Mouse (Mus musculus): ENCODE measurements at regions not wholly inside any gene's neighbourhood (a gene's known extent, or its start where the extent isn't known, plus 50 kb on each side); places are given as distances from the start of the nearest gene placed in this dataset.

DNA sequence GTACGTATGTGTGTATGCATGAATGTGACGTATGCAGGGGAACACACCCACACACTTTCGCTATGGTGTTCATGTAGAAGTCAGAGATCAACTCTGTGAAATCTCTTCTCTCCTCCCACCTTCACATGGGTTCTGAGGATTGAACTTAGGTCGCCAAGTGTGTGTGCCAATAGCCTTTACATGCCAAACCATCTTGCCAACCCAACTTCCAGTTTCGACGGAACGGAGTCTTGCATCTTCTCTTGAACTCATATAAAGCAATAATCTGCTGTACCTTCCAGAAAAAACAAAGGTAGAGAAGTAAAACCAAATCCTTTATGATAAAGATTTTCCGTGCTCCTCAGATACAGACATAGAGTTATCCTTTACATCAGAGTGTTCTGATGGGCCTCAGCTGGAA is 208.4 kb upstream of the Epha4 start:
- no peak overlapping the region for H3K4me3 ChIP-seq
- no peak overlapping the region for H3K4me2 ChIP-seq
- no peaks in the 10 kb centered on the region for H3K4me1 ChIP-seq (replicated peaks)
- no peaks in the 10 kb centered on the region for H3K9me3 ChIP-seq
- H3K27ac ChIP-seq (replicated peaks) = no peak overlapping the region
- no peak for ATAC-seq (ENCODE audit: low FRiP score, low read depth)
- no peak overlapping the region for H3K9ac ChIP-seq
- WGBS = 91% methylated on average over 8 of the region's 8 CpGs
- no peaks in the 10 kb centered on the region for H3K27me3 ChIP-seq
- H3K36me3 ChIP-seq = no peaks in the 10 kb centered on the region

DNA sequence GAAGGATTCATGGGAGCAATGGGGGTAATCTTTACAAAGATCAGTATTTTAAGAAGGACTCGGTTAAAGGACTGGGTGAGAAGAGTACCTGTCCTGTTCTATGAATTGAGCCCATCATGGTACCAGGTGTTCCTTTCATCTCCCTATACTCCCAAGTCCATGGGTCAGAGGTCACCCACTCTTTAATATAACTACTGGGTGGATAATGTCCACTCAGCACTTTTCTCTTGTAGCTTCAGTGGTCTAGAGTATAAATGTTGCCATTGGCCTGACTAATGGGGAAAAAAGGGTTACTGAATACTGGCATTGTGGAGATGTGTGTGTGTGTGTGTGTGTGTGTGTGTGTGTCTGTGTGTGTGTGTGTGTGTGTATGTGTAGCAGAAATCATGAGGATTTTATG is 206.0 kb upstream of the Epha4 start:
- no peak overlapping the region for H3K4me3 ChIP-seq
- 90% methylated on average over 1 of the region's 1 CpGs for WGBS
- no peaks in the 10 kb centered on the region for H3K4me1 ChIP-seq (replicated peaks)
- no peak for ATAC-seq (ENCODE audit: low FRiP score, low read depth)
- no peak overlapping the region for H3K4me2 ChIP-seq
- no peaks in the 10 kb centered on the region for H3K9me3 ChIP-seq
- no peaks in the 10 kb centered on the region for H3K27me3 ChIP-seq
- no peaks in the 10 kb centered on the region for H3K36me3 ChIP-seq
- H3K27ac ChIP-seq (replicated peaks) = no peak overlapping the region
- no peak overlapping the region for H3K9ac ChIP-seq

DNA sequence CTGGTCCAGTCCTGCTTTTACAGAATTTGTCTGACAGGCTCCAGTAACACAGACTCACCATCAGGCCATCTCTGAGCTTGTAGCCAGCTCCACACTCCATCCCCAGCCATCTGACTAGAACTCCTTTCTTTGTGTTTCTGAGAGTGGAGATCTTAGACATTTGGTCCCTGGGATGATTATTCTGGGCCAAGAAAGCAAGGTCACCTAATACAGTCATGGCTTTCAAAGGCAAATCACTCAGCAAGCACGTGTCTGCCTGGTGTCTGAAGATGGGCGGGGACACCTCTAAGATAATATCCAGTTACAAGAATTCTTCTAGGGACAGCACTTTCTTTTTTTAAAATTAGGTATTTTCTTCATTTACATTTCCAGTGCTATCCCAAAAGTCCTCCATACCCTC is 198.1 kb upstream of the Epha4 start:
- peaks cover 8% of the 10 kb centered on the region for H3K4me1 ChIP-seq (replicated peaks)
- no peaks in the 10 kb centered on the region for H3K27me3 ChIP-seq
- 74% methylated on average over 2 of the region's 2 CpGs for WGBS
- H3K4me2 ChIP-seq = no peak overlapping the region
- no peaks in the 10 kb centered on the region for H3K9me3 ChIP-seq
- H3K36me3 ChIP-seq = no peaks in the 10 kb centered on the region
- ATAC-seq (ENCODE audit: low FRiP score, low read depth) = no peak
- H3K27ac ChIP-seq (replicated peaks) = no peak overlapping the region
- no peak overlapping the region for H3K4me3 ChIP-seq
- H3K9ac ChIP-seq = no peak overlapping the region

DNA sequence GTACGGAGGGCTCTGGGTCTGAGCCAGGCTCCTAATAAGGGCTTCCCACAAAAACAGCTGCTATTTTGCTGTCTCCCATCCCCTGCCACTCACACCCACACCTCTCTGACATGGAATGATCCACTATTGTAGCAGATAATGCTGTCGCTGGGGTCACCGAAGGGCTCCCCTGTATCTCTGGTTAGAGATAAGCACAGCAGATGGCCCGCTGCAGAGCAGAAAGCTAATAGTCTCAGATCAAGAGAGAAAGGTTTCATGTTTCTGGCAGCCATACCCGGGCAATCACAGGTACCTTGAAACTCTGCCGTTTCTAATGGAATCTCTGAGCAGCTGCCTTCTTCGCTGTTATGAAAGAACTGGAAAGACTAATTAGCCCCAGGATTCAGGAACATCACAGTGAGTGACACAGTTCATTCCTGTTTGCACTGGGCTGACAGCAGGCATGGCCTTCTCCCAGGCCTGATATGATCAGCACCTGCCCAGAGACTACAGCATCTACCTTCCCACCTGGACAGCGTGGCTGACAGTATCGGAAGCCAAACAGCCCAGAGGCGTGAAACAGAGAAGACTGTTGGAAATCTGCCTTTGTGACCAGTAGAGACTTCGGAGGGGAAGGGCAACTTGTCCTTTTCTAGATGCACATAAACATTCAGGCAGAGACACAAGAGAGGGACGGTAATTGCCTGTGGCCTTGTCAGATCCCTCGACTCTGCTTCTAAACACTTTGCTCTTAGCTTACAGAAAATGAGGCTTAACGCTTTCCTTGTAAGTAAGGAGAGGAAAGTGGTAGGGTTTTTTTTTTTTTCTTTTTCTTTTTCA is 193.5 kb upstream of the Epha4 start:
- Histone ChIP-seq H3K9me3 (no peaks in the 10 kb centered on the region), H3K4me3 (no peak overlapping the region), H3K36me3 (no peaks in the 10 kb centered on the region), H3K4me1 (replicated peaks) (peaks cover 8% of the 10 kb centered on the region), H3K4me2 (0 out of 2 replicates have a peak overlapping the region, but pooled peaks have one; percentile 20), H3K9ac (no peak overlapping the region), H3K27ac (replicated peaks) (peak overlapping the region; percentile 56), H3K27me3 (no peaks in the 10 kb centered on the region)
- ATAC-seq (ENCODE audit: low FRiP score, low read depth) = 0 out of 2 replicates have a peak, but pooled peaks have one; percentile 65
- 41% methylated on average over 14 of the region's 14 CpGs for WGBS

DNA sequence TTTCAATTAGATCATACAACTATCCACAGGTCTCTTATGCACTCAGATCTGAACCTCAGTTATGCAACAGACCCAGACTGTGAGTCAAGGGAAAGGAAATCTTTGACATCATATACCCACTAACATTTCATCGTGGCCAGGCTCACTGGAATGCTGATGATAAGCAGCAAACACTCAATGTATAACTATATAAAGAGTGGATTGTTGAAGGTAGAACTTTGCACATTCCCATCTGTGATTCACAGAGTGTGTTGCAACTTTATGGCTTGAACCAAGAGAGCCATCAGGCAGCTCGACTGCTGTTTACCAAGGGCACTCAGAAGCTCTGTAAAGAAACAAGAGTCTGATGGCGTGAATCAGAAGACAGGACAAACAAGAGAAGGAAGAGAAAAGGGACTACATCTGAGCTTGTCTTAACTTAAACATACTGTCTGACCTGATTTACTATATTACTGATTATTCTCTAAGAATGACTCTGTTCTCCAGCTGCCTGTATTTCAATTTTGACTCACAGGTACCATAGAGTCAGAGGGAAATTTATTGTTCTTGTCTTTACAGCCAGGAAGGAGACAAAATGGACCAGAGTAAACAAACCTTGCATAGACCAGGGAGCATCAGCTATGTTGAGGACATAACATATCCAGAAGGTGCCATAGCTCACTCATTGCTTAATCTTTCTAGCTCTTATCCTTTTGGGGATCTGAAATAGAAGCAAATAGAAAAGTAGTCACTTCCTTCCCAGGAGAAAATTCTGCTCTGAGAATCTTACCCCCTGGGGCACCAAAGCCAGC is 180.5 kb upstream of the Epha4 start:
- 91% methylated on average over 3 of the region's 3 CpGs for WGBS

DNA sequence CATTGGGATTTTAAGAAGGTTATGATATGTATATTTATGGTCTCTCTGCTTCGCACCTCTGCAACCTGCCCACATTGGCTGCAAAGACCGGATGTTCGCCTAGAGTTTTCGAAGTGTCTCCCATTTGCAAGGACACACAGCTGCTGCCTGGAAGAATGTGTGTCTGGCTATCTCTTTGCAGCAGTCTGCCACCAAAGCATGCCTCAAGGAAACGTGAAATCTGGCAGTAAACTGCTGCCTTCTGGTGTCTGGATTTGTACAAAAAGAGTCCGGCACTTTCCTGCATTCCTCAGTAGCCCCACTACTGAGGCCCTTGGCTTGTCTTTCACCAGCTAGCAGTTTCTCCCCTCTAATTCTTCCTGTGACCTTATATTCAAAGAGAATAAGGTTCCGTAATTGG is 148.5 kb upstream of the Epha4 start:
- no peak for ATAC-seq (ENCODE audit: low FRiP score, low read depth)
- H3K4me2 ChIP-seq = no peak overlapping the region
- H3K9ac ChIP-seq = no peak overlapping the region
- no peaks in the 10 kb centered on the region for H3K27me3 ChIP-seq
- no peaks in the 10 kb centered on the region for H3K9me3 ChIP-seq
- no peak overlapping the region for H3K4me3 ChIP-seq
- 88% methylated on average over 7 of the region's 7 CpGs for WGBS
- H3K4me1 ChIP-seq (replicated peaks) = no peaks in the 10 kb centered on the region
- H3K36me3 ChIP-seq = no peaks in the 10 kb centered on the region
- H3K27ac ChIP-seq (replicated peaks) = no peak overlapping the region

More for the DNA sequence above, 180.5 kb upstream of the Epha4 start:
- H3K4me2 ChIP-seq = no peak overlapping the region
- H3K4me1 ChIP-seq (replicated peaks) = no peaks in the 10 kb centered on the region
- no peaks in the 10 kb centered on the region for H3K36me3 ChIP-seq
- ATAC-seq (ENCODE audit: low FRiP score, low read depth) = no peak
- H3K9ac ChIP-seq = no peak overlapping the region
- H3K27me3 ChIP-seq = no peaks in the 10 kb centered on the region
- no peak overlapping the region for H3K4me3 ChIP-seq
- no peaks in the 10 kb centered on the region for H3K9me3 ChIP-seq
- H3K27ac ChIP-seq (replicated peaks) = no peak overlapping the region

DNA sequence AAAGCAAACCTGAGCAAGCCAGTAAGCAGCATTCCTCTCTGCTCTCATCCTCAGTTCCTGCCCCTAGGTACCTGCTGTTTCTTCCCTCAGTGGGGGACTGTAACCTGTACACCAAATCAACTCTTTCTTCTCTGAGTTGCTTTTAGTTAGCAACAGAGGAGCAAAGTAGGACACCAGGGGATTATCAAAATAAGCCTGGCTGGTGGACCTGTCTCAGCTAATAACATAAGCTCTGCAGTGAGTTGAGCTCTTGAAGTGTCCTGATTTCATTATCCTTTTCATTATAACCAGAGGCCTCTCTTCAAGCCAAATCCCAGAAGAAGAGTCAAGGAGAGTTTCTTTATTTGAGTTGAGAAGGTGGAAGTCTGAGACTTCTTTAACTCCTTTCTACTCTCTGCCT is 145.5 kb upstream of the Epha4 start:
- Histone ChIP-seq H3K9me3 (no peaks in the 10 kb centered on the region), H3K27me3 (no peaks in the 10 kb centered on the region), H3K9ac (no peak overlapping the region), H3K4me2 (no peak overlapping the region), H3K4me3 (no peak overlapping the region), H3K27ac (replicated peaks) (no peak overlapping the region), H3K36me3 (no peaks in the 10 kb centered on the region), H3K4me1 (replicated peaks) (no peaks in the 10 kb centered on the region)
- no peak for ATAC-seq (ENCODE audit: low FRiP score, low read depth)

DNA sequence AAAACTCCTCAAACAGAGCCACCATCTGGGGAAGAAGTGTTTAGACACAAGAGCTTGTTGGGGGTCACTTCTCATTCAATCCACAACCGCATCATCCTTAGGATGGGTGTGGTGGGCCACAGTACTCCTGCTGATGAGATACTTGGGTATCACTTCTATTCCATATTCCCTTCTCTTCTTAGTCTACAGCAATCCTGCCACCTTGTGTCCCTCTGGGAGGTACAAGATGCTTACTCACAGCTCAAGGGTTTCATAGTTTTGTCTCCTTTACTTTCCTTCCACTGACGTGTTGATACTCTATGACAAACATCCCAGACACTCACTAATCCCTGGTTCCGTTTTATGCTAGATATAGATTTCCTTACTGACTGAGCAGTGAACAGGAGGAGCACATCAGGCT is 122.1 kb upstream of the Epha4 start:
- Histone ChIP-seq H3K4me1 (replicated peaks) (no peaks in the 10 kb centered on the region), H3K4me3 (no peak overlapping the region), H3K4me2 (no peak overlapping the region), H3K36me3 (no peaks in the 10 kb centered on the region), H3K27me3 (no peaks in the 10 kb centered on the region), H3K9ac (no peak overlapping the region), H3K27ac (replicated peaks) (no peak overlapping the region), H3K9me3 (no peaks in the 10 kb centered on the region)
- no peak for ATAC-seq (ENCODE audit: low FRiP score, low read depth)
- 94% methylated on average over 3 of the region's 3 CpGs for WGBS

DNA sequence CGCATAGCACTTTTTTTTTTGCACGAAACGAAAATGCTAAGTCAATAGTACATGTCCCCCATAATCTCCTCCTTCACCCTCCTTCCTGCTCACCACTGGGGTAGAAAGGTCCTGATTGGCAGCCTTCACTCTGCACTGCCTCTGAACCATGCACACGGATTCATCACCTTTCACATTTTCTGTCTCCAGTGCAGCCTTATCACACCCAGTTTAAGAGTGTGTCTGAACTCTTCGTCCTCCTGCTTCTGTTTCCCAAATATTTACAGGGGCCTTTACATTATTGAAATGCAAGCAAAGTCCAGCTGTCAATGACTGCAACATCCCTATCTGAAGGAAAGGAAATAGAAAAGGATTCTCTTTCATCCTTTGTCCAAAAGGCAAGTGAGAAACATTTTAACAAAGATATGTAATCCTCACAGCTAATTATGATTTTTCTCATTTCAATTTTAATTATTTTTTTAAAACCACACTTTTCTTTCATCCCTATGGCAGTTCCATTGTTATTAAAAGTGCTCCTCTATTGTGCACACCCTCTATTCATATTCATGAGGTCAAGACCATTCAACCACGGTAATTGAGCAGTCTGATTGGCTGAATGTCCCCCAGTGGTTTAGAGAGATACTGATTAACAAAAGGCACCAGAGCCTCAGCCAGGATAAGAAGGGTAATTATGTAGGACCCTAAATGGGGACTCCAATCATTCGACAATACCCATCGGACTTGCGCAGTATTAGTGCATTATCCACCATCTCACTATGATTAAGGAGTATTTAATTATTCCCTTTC is 114.8 kb upstream of the Epha4 start:
- Histone ChIP-seq H3K36me3 (no peaks in the 10 kb centered on the region), H3K9me3 (no peaks in the 10 kb centered on the region), H3K27me3 (no peaks in the 10 kb centered on the region), H3K4me3 (no peak overlapping the region), H3K27ac (replicated peaks) (no peak overlapping the region), H3K4me2 (no peak overlapping the region), H3K4me1 (replicated peaks) (0 out of 2 replicates have a peak, but pooled peaks cover 3% of the 10 kb centered on the region), H3K9ac (no peak overlapping the region)
- WGBS = 18% methylated on average over 9 of the region's 9 CpGs
- peak; percentile 78; the same call in 1 of the 2 replicates for ATAC-seq (ENCODE audit: low FRiP score, low read depth)

DNA sequence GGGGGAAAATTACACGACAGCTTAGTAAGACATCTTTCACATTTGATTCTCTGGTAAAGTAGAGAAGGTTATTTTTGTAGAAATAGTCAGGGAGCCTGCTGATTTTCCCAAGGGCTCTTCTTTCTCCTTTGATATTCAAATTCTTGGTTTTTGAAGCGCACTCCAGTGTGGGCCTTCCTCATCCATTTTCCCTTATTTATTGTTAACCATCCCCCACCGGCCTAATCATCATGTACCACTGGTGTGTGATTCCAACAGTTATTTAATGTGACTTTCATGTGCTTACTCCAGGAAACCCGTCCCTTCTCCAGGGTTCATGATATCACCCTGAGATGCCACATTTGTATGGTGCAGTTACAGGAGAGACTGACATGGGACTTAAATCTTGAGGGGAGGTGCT is 114.0 kb upstream of the Epha4 start:
- WGBS = 21% methylated on average over 4 of the region's 4 CpGs
- Histone ChIP-seq H3K36me3 (no peaks in the 10 kb centered on the region), H3K4me2 (no peak overlapping the region), H3K9ac (no peak overlapping the region), H3K4me3 (no peak overlapping the region), H3K4me1 (replicated peaks) (0 out of 2 replicates have a peak, but pooled peaks cover 3% of the 10 kb centered on the region), H3K9me3 (no peaks in the 10 kb centered on the region), H3K27ac (replicated peaks) (no peak overlapping the region), H3K27me3 (no peaks in the 10 kb centered on the region)
- no peak for ATAC-seq (ENCODE audit: low FRiP score, low read depth)

DNA sequence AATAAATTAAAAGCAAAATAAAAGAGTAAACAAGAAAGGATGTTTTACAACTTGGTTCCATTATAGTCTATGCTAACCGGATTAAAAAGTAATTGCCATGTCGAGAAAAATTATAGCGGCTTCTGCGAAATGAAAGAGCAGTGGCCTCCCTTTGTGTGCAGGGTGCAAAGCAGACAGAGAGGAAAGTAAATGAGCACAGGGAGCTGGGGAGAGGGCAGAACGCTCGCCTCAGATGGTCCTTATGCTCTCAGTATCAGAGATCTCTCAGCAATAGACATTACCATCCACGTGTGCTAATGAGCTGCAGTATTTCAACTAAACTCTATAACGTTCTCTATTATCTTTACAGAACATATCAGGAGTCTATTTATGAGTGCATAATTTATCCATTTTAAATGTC is 102.6 kb upstream of the Epha4 start:
- H3K36me3 ChIP-seq = no peaks in the 10 kb centered on the region
- H3K27ac ChIP-seq (replicated peaks) = no peak overlapping the region
- no peak overlapping the region for H3K4me2 ChIP-seq
- ATAC-seq (ENCODE audit: low FRiP score, low read depth) = no peak
- H3K27me3 ChIP-seq = peaks cover 5% of the 10 kb centered on the region; the same call in 1 of the 2 replicates
- no peak overlapping the region for H3K9ac ChIP-seq
- H3K4me1 ChIP-seq (replicated peaks) = 0 out of 2 replicates have a peak, but pooled peaks cover 2% of the 10 kb centered on the region
- H3K4me3 ChIP-seq = no peak overlapping the region
- no peaks in the 10 kb centered on the region for H3K9me3 ChIP-seq
- 32% methylated on average over 8 of the region's 8 CpGs for WGBS

DNA sequence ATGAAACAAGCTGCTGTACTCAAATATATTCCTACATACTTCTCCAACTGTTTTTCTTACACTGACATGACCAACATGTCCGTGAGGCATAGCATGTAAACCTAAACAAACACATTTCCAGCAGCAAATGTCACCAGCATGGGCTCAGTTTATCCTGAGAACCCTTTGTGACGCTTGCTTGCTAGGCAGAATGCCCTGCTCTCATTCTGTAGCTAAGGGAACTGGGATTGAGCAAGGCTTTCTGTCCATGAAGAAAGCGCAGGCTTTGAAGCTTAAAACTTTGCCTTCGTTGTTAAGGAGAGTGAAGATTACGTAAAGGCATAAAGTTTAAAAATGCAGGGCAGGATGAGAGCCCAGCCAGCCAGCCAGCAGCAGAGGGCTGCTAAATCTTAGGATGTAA is 85.6 kb upstream of the Epha4 start:
- H3K4me1 ChIP-seq (replicated peaks) = no peaks in the 10 kb centered on the region; the same call in 1 of the 2 replicates
- no peak overlapping the region for H3K4me2 ChIP-seq
- no peak overlapping the region for H3K9ac ChIP-seq
- 48% methylated on average over 5 of the region's 5 CpGs for WGBS
- ATAC-seq (ENCODE audit: low FRiP score, low read depth) = no peak
- no peak overlapping the region for H3K27ac ChIP-seq (replicated peaks)
- no peaks in the 10 kb centered on the region for H3K36me3 ChIP-seq
- no peaks in the 10 kb centered on the region for H3K27me3 ChIP-seq
- H3K4me3 ChIP-seq = no peak overlapping the region
- no peaks in the 10 kb centered on the region for H3K9me3 ChIP-seq

Measured in hindbrain, embryonic 15.5 days (tissue).